Mouse (Mus musculus) embryo, embryonic 10.5 days (tissue): ENCODE results near the gene Vmn1r232.

ENCODE experiments used
- DNase-seq: peaks from one replicate; pipeline ENCODE4 v3.0.0-alpha.2; 2015; ENCODE audit warnings: low spot score

Vmn1r232 gene

DNA sequence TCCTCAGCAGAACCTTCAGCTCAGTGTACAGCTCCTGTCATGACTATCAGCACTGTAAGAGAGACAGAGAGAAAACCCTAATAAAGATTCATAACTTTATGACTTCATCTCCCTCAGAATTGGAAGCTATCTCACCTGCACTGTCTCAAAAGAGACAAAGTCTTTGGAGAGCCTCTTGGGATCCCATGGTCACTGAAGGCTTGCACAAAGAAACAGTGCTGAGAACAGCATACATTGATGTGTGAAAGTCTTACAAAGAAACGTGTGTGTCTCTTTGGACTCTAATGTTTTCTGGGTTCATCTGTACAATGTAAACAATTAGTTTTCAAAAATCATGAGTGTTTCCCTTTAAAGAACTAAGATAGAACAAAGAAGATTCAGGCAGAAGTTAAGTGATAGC lies at the start of gene Vmn1r232:
Gene Vmn1r232, minus strand, starts transcription at position 101 of the 400 bp plus-strand sequence.
- no peak for DNase-seq

DNA sequence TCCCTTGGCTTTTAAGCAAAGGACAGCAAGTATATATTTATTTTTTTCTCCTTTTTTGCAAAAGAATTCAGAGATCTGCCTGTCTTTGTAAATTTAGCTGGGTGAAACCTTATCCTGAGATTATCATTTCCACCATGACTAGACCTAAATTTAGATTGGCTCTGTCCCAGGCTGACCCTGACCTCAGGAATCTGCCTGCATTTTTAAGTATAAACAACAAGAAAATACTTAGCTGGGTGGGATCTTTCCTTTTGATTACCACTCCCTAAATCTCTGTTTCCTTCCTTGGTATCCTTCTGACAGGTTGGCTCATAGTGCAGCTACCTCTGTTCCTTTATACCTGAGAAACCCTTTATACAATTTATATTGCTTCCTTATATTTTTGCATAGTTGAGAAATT lies 47.2 kb upstream of the Vmn1r232 start:
- no peak for DNase-seq

DNA sequence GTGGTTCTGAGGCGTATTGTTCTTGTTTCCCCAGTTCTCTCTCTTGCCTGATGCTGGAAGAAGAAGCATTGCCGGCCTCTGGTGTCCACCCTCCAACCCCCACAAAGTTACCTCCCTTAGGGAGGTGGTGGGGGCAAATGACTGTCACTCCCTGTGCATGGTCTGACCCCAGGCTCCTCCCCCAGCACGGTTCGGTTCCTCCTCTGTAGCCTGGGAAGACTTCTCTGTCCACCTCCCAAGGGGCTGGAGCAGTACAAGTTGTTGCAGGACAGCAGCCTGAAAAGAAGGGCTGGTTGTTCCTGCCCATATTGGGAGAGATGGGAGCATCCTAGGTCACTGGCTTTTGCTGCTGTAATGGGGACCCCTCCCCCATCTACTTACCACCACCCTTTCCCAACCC lies 45.9 kb upstream of the Vmn1r232 start:
- DNase-seq: no peak

DNA sequence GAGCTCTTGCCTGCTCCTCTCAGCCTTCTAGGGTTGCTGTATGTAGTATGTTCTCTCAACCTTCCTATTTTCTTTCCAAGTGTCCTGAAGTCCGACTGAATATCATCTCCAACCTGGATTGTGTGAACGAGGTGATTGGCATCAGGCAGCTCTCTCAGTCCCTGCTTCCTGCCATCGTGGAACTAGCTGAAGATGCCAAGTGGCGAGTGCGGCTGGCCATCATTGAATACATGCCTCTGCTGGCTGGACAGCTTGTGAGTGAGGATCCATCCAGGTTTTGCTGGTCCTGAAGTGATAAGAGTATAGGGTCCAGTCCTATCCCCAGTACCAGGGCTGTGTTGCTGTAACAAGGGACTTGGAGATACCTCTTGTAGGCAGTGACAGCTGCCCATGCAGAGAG lies 40.9 kb upstream of the Vmn1r232 start:
- no peak for DNase-seq

DNA sequence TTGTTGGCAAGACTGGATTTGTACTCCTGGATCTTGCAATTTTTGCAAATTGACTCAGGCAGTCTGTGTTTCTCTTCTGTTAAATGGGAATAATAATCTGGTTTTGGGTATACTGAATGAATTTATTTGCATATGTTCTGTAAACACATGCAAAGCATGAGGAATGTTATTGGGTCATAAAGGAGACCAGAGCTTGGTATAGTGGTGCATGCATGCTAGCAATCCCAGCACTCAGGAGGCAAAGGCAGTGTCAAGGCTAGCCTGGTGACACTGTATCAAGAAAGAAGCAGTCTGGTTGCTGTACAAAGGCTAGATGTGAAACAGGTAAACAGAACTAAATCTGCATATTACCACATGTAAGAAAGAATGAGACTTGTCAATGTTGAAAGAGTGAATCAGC lies 27.1 kb upstream of the Vmn1r232 start:
- peak; percentile 1 for DNase-seq

DNA sequence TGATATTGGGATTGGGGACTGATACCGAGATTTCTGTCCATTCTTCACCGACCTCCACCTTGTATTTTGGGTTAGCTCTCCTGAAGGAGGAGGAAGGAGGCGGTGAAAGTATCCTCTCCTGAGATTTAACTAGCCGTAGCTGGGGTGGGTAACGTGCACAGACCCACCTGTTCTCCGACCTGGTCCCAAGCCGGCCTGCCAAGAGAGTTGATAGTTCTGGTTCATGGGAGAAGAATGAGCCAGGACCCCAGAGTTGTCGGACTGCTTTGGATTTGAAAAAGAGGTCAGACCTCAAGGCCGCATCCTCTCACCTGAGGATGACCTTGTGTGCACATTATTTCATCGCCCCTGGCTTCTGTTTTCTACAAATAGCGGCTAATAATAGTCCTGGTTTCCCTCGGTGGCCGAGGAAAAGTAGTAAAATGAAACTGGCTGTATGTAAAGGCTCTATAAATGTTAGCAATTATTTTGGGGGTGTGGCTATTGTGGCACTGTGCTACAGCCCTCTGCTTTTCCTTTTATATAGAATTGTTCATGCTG lies 26.6 kb upstream of the Vmn1r232 start:
- DNase-seq: peak; percentile 5

DNA sequence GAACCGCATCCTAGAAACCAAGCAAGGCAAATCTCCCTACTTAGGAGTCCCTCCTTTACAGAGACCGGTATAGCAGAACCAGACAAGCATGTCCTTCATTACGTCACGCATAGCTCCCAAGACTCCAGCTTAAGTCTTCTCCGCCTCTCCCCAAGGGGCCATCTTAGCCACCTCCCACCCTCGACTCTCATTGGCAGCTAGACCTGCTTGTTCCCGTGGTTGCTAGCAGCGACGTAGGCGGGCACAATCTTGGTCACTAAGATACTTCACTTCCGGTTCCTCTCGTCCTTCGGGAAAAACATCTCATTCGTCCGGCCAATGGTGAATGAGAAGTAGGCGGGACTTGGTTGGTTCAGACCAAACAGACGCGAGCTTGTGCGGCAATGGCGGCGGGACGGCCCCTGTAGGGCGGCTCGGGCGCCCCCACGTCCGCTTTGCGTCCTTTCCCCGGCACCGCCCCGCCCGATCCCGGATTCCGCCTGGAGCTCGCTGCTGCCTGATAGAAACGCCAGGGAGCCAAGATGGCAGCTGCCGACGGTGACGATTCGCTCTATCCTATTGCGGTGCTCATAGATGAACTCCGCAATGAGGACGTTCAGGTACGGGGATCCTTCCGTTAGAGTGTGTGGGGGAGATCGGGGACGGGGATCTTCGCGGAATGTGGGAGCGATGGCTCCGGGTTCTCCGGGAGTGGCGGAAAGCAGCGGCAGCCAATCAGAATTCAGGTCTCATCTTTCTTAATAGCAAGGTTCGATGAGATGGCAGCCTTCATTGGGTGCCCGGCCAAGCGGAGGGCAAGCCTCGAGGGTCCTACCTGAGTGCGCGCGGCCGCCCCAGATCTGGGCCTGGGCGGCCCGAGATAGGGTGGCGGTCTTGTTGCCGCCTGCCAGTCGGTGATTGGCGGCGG lies 25.7 kb upstream of the Vmn1r232 start, which contains the start of gene Ppp2r1a:
Gene Ppp2r1a, plus strand, starts transcription at position 327 of the 907 bp plus-strand sequence.
- peak; percentile 100 for DNase-seq

DNA sequence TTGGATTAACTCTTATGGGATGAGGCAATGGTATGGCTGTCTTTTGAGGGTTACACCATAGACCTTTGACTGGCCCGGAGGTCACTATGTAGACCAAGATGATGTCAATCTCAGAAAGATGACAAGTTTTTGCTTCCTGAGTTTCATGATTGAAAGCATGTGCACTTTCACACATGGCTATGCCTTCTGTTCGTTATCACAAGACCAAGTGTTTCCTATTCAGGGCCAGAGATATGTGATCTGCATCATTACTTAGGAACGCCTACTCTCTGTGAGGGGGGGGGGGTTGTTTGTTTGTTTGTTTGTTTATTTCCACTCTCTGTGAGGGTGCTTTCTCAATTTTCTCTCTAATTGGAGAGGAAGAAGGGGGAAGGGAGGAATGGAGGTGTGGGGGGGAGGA lies 24.7 kb upstream of the Vmn1r232 start:
- peak; percentile 37 for DNase-seq

DNA sequence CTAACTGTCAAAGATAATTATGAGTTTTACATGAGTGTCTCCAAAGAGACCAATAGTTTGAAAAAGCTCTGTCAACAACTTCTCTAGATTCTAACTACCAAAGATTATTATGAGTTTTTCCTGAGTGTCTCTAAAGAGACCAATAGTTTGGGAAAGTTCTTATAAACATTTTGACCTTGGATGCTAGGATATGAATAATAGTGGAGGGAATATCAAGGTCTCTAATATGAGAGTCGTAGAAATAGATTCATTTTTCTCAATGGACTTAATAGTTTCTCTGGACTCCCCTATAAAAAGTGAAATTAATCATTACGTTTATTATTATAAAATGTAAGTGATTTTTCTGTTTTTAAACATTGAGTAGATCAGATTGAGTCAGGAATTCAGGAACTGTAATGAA lies 14.5 kb downstream of the Vmn1r232 start, which contains the start of gene Vmn1r231:
Gene Vmn1r231, minus strand, starts transcription at position 101 of the 400 bp plus-strand sequence.
- no peak for DNase-seq
